Mouse (Mus musculus) adrenal gland, postnatal 14 days (tissue): ENCODE data around the gene Carmil1. TPM values are rescaled to one million over a fixed set of nuclear protein-coding genes. Genes with fewer than 3 reads are reported as not detected.

ENCODE experiments used
- DNase-seq: peaks from one replicate; pipeline ENCODE4 v3.0.0; 2021; ENCODE audit warnings: mixed read lengths
- total RNA-seq: library from RNA; stranded (reverse); gene quantifications from 2 replicates; pipeline ENCODE4 v1.2.3, GENCODE M21; 2021

Carmil1 gene
- total RNA-seq, 1 experiment from 2014 or later: 33.2 TPM

DNA sequence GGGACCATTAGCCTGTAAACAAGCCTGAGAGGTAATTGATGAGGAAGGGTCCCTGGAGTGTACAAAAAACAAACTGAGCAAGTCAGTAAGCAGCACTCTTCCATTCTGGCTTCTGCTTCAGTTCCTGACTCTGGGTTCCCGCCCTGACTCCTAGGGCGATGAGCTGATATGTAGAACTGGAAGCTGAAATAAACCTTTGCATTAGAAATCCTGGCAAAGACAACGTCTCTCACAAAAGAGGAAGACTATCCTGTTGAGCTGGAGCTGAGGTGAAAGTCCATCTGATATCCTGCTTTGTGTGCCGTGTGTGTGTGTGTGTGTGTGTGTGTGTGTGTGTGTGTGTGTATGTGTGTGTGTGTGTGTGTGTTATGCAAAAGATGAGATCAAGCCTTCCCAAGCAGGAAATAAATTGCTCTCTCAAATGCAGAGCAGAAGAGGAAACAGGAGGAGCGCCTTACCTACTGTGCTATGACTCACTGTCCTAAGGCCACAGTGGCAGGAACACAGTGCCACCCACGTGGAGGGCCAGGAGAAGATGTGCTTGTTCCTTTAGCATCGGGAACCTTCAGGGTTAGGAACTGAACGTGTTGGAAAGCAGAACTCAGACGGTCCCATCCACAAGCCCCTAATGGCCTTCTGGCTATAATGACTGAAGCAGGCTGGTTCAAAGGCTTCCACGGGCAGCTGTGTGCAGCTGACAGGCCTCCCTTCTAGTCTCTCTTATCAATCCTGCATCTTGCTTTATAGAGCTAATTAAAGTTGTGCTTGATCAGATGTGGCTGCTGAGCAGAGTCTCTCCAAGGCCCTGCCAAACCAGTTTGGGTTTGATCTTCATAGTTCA, 19.6 kb downstream of the Carmil1 start:
- DNase-seq: peak; percentile 60

DNA sequence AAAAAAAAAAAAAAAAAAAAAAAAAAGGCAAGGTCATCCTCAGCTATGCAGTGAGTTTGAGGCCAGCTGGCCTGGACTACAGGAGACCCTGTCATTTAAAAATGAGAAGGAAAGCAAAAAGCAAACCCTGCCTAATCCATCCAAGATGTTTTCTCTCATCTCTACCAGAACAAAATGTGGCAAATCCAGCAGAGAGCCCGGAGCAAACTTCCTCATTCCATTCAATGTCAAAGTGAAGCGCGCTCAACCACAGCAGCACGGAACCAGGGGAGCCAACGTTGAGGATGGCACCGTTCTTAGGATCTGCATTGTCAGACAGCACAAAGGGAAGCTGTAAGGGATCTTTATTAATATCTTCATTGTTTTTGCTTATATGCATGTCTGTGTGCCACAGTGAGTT, 22.8 kb downstream of the Carmil1 start:
- DNase-seq: no peak

DNA sequence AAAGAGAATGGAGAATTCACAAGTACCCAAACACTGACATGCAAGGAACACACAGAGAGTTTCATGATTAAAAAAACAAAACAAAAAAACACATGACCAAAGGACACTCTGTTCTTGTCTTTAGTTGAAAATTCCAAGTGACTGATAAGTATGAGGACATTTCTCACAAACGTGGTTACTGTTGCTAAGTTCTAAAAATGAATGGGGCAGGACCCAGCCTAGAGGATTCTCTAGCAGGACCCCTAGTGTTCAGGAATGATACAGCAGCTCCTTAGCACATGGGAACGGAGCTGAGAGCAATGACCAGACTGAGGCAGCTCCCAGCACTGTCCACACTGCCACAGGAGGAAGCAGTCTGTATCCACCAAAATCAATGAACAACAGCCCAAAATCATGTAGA, 26.6 kb downstream of the Carmil1 start:
- DNase-seq: peak; percentile 78

DNA sequence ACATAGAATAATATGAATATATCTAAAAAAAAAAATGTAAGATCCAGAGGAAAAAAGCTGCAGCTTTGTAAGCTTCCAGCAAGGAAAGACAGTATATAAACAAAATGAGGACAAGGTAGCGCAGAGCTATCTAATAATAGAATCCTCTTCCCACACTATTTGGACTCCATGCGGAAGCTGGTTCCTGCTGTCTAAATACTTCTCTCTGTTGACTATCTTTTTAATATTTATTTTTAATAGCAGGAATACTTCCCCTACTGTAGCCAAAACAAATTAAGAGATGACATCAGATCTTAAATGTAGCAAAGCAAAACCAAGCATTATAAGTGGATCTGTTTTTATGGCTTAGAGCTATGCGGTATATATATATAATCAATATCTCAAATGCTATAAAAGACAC, 27.0 kb downstream of the Carmil1 start:
- DNase-seq: no peak

DNA sequence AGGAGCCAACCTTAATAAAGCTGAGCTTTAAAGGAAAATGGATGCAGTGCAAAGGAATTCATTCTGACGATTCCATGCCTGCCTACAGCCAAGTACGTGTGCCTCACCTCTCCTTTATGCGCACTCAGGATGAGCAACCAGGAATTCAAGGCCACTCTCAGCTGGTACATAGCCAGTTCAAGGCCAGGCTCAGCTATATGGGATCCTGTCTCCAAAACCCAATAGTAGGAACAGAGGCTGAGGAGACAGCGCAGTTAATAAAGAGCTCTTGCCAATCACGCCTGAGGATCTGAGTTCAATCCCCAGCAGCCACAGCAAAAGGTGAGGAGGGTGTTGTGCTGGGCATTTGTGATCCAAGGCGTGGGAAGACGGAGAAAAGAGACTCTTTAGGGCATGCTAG, 29.4 kb downstream of the Carmil1 start:
- peak; percentile 13 for DNase-seq

DNA sequence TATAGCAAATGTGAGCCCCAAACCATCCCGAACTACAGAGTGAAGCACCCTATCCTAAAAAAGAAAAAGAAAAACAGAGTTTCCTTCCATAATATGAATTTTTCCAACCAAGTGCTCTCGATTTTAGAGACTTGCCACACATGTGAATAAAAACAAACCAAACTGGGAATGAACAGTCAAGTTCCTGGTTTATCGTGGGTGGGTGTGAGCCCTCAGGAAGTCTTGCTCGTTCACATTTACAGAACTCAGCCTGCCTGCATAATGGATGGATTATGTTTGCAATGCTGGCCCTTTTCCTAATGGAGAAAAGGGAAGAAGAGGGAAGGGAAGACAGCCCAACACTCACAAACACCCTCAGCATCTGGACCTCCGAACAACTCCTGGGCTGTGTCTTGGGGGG, 32.7 kb downstream of the Carmil1 start:
- DNase-seq: no peak

DNA sequence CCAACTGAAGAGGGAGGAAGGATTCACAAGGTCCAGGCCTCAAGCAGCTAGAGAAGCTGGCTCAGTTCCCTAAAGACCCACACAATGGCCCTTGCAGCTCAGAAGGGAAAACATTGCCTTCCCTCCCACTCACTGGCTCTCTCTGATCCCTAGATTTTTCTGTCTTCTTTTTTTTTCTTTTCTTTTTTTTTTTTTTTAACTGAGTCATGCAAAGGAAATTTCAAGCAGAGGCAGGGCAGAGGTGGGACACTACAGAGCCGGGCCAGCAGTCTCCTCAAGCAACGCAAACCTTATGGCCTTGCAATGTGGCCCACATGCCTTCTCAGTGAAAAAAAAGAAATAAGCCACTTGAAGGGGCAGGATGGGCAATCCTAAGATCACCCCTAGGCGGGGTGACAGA, 33.2 kb downstream of the Carmil1 start:
- DNase-seq: no peak

DNA sequence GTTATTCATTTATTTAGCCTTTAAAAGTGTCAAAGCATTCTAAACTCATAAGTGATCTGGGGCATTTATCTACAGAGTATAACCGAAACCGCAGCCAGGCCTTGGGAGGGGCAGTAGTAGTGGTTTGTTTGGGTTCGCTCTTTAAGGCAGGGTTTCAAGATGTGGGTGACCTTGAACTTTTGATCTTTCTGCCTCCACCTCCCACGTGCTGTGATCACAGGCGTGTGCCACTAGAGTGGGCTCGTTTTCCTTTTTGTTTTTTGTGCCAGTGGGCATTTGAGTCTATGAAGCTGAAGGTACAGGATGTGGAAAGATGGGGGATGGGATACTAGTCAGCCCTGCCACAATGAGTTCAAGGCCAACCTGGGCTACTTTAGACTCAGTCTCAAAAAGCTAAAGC, 34.3 kb downstream of the Carmil1 start:
- no peak for DNase-seq

DNA sequence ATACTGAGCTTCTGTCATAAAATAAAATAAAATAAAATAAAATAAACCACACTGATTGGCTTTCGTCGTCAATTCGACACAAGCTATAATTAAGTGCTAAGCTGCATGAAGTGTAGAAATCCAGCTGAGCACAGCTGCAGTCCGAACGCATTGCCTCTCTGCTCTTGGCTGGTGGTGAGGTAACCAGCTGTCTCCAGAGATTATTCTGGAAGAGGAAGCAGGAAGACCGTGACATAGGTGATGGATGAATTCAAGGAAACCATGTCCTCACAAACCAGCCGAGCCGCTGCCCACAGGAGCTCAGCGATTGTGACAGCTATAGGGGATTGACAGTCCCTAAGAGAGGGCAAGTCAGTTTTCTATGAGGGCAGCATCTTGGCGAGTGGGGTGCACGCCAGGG, 36.0 kb downstream of the Carmil1 start:
- DNase-seq: no peak

DNA sequence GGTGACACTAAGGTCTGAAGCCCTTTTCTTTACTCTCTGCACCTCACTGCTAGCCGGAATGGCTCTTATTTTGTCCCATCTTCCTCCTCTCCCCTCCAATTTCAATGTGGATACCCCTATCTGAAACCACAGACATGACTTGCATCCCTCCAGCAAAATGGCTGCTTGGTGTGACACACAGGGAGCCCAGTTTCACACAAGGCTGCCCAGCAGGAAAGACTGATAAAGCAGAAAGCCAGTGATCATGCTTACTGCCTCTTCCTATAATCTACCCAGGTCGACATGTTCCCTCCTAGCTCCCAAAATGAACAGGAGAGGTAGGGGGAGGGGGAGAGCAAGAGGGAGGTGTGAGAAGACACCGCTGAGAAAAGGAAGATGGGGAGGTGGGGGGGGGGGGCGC, 36.6 kb downstream of the Carmil1 start:
- no peak for DNase-seq

DNA sequence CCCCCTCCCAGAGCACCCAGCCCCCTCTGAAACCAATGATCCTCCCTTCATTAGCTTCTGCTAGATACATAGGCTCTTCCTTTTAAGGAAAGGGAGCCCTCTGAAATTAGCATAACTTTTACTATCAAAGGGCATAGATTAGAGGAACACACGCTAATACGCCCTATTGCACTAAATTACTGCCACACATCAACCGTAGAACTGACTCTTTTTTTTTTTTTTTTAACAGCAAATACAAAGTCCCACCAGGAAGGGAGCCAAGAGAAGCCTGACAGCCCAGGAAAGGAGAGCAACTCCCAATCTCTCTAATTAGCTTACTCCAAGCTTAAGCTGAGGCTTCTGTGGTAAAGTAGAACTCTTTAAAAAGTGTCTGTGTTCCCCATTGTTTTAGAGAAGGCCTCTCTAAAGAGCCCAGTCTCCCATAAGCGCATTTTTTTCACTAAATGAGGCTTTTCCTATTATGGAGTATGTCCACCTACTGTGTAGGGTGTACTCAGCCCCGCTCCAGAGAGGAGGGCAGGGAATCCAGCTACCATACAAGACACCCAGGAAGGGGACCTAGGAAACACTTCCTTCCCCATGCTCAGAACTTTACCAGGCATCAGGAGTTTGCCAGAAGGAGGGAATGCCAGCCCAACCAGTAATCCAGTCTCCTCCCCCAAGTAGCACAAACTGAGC, 38.0 kb downstream of the Carmil1 start:
- no peak for DNase-seq

DNA sequence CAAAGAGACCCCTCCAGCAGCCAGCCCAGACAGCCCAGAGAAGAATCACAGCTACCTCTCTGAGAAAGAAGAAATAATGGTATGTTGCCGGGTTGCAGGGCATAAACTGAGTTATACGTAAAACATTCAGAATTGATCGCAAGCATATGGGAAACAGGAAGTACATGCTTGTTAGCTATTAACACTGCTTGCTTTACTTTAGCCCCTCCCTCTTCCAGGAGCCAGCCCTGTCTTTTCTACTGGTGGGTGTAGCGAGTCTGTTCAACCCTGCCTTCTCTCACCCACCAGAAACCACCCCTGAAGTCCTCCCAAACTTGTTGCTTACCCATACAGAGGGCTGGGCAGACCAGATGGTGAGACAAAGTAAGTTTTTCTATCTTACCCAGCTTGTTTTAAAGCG, 39.4 kb downstream of the Carmil1 start:
- DNase-seq: no peak

DNA sequence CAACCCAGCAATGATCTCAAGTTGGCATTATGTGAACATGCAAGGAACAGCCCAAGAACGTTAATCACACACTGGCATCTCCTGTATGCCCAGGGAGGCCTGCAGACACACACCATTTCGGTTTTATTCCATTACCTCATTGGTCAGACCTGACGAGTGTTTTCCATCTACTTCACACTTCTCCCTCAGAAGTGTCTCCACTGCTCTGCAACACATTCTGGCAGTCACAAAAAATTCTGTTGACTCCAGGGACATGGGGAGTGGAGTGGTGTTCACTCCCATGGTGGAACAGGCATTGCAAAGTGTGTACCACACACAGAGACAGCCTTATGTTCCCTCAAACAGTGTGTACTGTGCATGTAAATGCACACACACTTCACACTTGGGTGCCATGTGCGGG, 40.2 kb downstream of the Carmil1 start:
- DNase-seq: no peak

DNA sequence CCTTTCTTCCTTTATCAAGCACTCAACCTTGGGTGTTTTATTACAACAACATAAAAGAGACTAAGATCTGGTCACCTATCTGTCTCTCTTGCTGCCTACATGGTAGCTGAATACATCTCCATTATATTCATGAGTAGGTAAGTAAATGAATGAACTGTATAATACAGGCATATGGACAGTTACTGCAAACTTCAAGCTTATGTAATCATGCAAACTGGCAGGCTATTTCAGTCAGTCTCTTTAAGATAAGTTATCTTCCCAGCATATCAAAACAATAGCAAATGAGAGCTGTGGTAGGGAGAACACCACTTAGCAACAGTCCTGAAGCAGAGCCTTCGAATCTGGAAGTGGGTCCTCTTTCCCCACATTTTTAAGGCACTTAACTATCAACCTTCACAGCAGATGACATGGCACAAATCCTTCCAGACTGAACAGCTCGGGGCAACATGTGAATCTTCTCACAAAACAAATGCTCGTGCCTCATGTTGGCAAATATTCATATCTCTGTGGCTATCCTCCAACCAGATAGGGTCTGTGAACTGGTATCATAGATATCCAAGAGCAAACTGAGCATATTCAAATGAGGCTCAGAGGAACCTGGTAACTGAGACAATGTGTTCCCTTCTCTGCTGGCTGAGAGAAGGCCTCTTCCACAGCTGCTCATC, 42.0 kb downstream of the Carmil1 start:
- DNase-seq: no peak

DNA sequence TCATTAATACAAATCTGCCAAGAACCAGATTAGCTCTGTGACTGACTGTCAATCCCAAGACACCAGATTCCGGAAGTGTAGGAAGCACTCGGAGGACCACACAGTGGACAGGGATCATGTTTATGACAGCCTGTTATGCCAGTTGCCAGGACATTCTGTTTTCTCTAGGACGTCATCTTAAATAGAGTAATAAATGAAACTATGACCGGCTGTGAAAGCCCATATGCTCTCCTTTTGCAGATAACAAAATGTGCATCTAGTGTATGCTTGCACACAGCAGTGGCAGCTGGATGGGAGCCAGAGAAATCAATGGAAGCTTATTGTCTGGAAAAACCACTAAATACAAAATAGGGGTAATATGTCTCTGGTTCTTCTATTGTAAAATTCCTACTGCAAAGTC, 43.9 kb downstream of the Carmil1 start:
- no peak for DNase-seq

DNA sequence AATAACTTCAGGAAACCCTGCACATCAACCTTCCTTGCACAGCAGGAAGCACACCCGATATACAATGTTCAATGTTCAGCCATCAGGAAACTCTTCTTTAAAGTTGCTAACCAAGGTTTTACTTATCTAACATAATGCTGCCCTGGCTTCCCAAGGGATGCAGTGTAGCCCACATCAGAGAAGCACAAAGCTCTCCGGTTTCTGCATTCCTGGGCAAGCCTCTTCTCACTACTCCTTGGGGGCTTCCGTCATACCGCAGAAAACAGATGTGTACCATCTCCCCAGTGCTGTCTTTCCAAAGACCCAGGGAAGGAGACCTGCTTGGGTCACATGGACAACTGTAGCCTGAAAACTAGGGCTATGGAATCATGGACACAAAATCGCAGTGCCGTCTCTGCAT, 47.8 kb downstream of the Carmil1 start:
- no peak for DNase-seq

DNA sequence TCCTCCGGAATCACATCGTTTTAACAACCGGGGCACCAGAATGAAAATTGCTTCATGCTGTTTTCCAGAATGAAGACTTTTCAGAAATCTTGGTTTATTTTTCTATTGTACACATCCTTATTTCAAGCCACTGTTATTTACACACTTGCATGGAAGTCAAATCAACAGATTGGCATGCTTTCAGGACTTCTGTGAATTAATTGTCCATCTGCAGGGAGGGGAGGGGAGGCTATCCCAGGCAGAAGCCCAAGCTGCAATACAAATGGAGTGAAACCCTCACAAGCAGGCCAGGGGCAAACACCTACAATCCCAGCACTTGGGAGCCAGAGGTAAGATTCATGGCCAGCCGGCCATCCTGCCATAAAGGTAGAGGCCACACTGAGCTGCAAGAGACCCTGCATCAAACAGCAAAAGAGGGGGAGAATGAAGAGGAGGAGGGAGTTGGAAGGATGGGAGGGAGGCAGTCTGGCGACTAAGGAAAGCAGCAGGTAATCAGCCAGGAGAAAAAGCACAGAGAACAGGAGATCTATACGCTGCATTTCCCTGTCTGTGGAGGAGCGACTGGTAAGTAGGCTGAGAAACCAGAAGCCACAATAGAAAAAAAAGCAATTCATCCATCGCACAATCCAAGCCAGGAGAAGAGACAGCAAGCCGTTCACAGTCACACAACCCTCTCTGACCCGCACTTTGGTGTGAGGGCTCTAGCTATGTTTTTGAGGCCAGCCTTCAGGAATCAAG, 48.7 kb downstream of the Carmil1 start:
- no peak for DNase-seq

DNA sequence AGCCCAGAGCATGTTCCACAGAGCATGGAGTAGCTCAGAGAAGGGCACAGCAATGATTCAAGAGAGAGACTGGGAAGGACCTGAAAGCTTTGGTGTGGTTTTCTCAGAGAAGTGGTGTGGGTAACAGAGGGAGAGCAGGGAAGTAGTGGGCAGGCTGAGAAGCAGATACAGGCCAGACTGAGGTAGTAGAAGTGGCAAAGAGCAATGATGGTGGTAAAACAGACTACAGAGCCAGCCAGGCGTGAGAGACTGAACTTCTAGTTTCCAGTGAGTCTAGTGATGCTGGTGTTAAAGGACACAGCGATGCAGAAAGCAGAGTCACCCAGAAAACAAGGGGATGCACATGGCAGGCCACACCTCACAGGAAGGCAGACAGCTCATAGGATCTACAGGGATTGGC, 49.4 kb downstream of the Carmil1 start:
- DNase-seq: no peak

DNA sequence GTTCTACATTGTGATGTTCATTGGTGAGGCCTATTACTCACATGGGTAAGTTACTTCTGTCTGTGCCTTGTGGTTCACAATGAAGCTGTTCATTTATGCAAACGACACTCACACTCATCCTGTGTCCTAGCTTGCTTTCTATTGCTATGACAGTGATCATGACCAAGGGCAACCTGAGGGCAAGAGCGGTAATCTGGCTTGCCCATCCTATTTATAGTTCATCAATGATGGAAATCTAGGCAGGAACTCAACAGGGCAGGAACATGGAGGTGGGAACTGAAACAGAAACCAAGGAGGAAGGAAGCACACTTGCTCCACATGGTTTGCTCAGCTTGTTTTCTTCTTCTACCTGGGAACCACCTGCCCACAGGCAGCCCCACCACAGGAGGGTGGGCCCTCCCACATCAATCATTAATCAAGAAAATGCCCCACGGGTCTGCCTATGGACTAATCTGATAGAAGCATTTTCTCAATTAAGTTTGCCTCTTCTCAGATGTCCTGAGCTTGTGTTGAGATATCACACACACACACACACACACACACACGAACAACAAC, 50.0 kb downstream of the Carmil1 start:
- DNase-seq: no peak

DNA sequence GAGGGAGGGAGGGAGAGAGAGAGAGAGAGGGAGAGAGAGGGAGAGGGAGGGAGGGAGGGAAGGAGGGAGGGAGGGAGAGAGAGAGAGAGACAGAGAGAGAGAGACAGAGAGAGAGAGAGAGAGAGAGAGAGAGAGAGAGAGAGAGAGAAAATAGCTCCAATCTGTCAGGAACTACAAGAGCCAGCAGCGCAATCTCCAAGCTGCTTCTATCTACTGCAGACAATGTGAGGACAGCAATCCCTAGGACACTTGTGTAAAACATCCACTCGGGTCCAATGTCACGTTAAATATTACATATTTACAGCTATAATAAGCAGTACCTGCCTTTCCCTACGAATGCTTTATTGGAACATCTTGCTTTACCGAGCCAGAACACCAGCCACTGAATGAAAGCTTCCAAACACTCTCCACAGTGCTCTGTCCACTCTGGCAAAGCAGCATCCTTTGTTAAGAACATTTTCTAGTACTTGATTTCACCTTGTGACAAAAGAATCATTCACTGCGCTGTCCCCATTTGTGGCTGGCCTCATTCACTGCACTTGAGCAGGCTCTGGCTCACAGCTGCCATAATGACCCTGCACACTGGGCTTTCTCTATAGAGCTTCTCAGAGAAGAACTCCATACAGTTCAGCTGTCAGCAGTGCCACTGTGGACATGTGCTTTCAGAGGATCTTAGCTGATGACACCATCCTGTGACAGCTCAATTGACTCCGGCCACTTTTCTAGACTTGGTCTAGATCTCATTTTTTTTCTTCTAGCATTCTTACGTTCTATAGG, 57.0 kb downstream of the Carmil1 start:
- DNase-seq: no peak

DNA sequence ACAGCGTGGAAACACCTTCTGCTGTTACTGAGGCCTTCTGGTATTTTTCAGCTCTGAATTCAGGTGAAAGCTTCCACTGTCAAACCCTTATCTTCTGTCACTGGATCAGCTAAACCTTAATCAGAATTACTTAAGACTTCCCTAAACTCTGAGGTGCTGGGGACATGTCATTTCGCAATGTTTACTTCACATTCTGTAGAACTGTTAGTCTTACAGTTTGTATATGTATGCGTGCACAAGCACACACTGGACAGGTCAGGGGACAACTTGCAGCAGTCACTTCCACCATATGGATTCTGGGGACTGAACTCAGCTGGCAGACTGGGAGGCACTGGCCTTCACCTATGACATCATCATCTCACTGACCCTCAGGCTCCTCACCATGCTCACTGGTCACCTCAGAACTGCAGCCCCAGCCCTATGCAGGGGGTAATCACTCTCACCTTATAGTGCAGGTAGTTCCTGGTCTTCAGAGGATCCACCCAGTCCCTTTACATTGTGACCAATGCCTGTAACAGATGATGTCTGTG, 60.1 kb downstream of the Carmil1 start:
- no peak for DNase-seq
